Mouse (Mus musculus) inflammation-experienced regulatory T-cells, adult 6 months (primary cell): ENCODE results near the gene Hnrnpu. TPM values are rescaled to one million over a fixed set of nuclear protein-coding genes. Genes with fewer than 3 reads are reported as not detected.

Experiments used
- ATAC-seq: one replicate; pipeline ENCODE4 v1.8.0; 2017
- polyA plus RNA-seq, 3 experiments: library from polyadenylated mRNA; unstranded; fragments of 100-300 nt; shearing (Covaris generic); gene quantifications; one replicate each; pipeline ENCODE4 v1.2.1; 2017

Hnrnpu gene
- polyA plus RNA-seq, 3 experiments from 2014 or later, result 89.8 to 166 (median 118) TPM

- no peak for ATAC-seq
Observed at GRCm38 (mm10) chr1:178340213-178340612, 2.6 kb upstream of the Hnrnpu start.

- ATAC-seq, result no peak
Observed at GRCm38 (mm10) chr1:178338318-178338641, 683 bp upstream of the Hnrnpu start.

- peak; percentile 27 for ATAC-seq
Observed at GRCm38 (mm10) chr1:178336777-178337481, 668 bp downstream of the Hnrnpu start.

DNA sequence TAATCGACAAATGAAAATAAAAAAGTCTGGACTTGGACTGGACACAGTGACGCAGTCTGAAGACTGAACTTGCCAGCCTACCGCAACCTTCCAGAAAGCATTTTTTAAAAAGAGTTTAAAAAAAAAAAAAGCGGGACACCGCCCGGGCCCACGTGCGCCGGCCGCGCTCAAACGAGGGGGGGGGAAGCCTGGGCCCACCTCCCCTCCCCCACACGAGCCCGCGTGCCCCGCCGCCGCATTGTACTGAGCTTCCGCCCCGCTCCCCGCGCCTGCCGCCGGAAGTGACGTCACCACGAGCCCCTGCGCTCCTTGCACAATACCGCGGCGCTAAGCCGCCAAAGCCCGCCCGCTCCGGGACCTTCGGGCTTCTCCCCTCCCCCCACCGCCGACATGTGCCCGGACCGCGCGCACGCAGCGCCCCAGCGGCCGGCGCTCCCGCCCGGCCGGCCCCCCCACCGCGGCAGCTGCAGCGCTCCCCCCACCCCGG lies 1.3 kb downstream of the Hnrnpu start:
- ATAC-seq, result peak; percentile 63

- peak; percentile 10 for ATAC-seq
Observed at GRCm38 (mm10) chr1:178335860-178336261, 1.7 kb downstream of the Hnrnpu start.

GRCm38 (mm10) chr1:178329946-178330345 lies 7.7 kb downstream of the Hnrnpu start:
- ATAC-seq, result no peak

- ATAC-seq, result no peak
Observed at GRCm38 (mm10) chr1:178329017-178329416, 8.6 kb downstream of the Hnrnpu start.

- ATAC-seq, result no peak
Observed at GRCm38 (mm10) chr1:178326950-178327349, 10.6 kb downstream of the Hnrnpu start.

- ATAC-seq, result no peak
Observed at GRCm38 (mm10) chr1:178326357-178326756, 11.2 kb downstream of the Hnrnpu start.

DNA sequence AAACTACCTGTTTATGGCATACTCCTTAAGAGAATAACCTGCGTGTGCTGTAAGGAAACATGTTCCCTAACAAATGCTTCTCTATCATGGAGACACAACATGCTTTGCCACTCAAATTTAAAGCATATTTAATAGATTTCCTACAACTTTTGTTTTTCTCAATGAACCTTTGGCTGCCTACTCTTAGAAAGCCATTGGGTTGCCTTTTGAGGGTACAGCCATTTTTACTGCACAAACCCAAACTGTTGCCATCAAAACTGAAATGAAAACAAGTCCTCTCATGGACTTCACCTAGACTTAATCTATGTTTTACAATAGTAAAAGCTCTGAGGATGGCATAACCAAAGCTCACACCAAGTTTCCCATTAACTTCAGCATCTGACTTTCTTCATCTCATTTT lies 13.0 kb downstream of the Hnrnpu start:
- ATAC-seq, result no peak

GRCm38 (mm10) chr1:178323235-178323634 lies 14.4 kb downstream of the Hnrnpu start:
- no peak for ATAC-seq

- ATAC-seq, result no peak
Observed at GRCm38 (mm10) chr1:178321730-178322357, 15.8 kb downstream of the Hnrnpu start.

DNA sequence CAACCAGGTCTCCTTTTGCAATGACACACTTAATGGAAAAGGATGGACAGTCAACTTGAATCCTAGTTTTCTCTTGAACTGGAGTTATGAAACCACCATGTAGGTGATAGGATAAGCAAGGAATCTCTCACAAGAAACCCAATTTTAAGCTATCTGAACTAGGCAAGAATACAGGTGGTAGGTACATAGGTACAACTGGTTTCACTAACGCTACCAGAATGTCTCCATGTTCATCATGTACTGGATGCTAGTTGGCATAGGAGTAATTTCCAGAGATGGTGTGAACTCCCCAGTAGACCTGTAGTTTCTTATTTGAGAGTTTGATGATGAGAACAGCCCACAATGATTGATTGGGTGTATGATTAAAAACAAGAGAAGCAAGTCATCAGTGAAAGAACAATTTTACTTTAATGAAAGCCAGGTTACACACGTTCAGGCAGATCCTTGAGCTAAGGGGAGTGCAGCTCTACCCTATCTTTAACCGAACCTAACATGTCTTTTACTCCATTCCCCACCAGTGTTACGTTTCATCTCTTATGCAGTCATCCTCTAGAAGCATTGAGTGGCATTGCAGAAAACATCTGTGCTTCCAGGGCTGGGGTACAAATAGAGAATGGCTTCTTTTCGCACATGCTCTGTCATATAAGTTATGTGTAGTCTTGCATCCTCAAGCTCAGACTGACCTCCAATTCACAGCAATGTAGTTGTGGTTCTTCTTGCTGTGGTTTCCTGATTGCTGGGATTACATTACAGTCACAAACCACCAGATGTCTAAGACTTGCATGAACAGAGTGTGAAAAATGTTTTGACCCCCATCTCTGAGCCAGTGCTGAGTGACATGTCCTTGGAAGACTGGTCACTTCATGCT lies 16.6 kb downstream of the Hnrnpu start:
- no peak for ATAC-seq

DNA sequence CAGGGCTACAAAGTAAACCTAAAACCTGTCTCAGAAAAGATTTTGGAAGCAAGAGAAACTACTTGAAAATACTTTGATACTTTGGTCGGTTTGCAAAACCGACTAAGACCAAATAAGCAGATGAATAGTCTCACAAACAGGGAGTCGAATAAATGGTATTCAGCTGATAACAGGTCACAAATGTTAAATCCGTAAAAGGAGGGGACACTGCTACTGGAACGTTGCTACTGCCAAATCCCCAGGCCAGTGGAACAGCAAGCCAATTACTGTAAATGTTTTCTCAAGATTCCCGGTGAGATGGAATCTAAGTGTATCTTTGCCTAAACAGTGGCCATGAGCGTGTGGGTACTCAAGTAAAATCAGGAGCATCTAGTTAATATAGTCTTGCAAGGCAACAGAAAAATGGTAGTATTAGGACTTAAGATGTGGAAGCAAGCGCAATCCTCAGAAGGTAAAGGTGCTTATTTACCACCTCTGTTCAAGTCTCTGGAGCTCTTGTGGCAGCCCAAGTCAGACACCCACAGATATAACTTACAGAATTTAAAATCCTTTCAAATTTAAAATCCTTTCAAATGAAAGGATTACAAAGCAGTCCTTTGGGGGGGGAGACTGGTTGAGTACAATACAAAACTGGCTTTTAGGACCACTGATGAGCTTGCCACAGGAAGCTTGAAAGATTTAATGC lies 17.4 kb downstream of the Hnrnpu start:
- no peak for ATAC-seq

GRCm38 (mm10) chr1:178319295-178320037 lies 18.1 kb downstream of the Hnrnpu start:
- ATAC-seq, result no peak

DNA sequence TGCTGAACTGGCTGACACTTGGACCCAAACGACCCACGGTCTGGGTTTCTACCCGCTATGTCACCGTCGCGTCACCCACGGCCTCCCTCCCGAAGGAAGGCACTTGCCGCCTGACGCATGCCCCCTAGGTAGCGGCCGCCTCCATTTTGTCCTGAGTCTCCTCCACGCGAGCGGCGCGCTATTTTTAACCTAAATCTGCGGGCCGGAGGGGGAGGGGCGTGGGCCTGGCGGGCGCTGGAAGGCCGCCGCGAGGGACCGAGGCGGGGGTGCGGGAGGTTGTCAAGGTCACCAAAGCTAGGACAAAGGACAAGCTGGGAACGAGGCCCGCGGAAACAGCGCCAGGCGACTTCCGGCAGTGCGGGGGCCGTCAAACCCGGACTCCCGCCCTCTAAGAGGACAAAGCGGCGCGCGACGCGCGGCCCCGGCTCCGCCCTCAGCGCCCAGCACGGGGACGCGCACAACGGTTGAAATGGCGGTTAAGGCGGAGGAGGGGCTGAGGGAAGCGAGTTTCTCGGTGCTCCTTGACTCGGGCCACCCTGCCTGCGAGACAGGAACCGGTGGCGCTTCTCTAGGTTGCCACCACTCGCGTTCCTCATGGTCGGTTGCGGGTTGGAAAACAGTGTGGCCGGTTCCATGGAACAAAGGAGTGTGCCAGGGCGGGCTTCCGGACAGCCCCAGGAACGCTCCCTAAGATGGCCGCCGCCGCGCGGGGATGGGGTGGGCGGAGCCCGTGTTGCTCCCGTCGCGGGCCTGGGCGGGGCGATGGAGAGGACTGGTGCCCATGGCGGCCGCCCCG lies 19.0 kb downstream of the Hnrnpu start, which contains the start of gene Cox20:
TSS of gene Cox20 (plus strand) at position 742 of the 796 bp plus-strand sequence.
- peak; percentile 76 for ATAC-seq

GRCm38 (mm10) chr1:178318002-178318388 lies 19.6 kb downstream of the Hnrnpu start:
- ATAC-seq, result peak; percentile 47

DNA sequence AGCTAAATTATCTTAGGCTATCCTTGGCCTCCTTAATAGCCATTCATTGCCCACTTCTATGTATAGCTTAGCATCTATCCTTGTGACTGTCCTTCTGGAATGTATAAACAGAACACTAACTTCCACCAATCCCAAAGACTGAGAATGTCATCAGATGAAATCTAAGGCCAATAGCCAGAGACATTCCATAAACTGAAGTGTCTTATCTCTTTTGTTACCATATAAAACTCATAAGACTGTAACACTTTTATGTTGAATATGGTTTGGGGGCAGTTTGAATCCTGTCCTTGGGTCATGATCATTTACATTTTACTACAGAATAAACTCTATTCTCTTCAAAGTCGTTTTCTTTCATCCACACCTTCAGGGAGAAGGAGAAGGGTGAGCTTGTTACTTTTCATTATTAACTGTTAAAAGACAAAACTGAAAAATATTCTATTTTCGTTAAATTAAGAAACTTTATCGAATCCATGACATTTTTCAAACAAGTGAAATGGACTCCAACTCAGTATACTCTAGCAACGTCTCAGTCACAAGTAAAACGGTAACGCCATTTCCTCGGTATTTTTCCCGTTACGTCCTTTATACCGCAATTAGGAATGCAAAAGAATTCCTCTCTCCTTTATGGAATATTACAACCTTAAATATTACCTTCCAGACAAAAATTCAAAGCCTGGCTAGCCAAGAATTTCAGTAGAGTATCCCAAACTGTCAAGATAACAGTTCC lies 20.2 kb downstream of the Hnrnpu start:
- no peak for ATAC-seq

DNA sequence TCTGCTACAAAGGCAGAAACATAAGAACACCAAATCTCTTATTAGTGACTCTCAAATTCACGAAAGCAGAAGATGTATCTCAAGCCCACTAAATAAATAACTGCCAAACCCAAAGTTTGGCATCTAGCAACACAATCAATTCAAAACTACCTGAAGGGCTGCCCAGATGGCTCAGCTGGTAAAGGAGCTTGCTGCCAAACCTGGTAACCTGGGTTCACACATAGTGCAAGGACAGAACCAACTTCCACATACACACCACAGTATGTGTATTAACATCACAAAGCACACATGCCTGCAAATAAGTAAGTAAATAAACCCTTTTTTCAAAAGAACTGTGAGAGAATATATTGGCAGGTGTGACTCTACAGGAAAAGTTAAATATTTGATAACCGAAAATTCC lies 23.4 kb downstream of the Hnrnpu start:
- no peak for ATAC-seq

DNA sequence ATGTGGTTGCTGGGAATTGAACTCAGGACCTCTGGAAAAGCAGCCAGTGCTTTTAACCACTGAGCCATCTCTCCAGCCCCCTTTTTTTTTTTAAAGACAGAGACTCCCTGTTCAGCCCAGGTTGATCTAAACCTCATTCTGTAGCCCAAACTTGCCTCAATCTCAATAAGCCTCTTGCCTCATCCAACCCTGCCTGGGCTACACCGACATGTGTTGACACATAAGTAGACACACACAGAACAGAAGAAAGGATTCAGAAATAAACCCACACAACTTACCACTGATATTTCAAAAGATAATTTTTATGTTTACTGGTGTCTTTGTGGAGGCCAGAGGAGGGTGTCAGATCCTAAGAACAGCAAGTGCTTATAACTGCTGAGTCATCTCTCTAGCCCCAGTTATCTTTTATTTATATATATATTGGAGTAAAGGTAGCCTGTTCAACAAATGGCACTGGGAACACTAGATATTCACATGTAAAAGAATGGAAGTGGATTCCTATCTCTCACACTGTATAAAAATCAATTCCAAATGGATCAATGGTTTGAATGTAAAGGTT lies 24.5 kb downstream of the Hnrnpu start:
- no peak for ATAC-seq
